Comparison of ENCODE assay signal across 10 mouse cellular contexts in genomic region chr10:84757426-84758199, GRCm38 (mm10). TPM values are rescaled to one million over a fixed set of nuclear protein-coding genes. Genes with fewer than 3 reads are reported as not detected.
DNase-seq lines count a peak whose midpoint lies in the region; ATAC-seq and TF ChIP-seq lines count a peak whose summit lies in the region.
"Had no signal": no experiment of that assay in that cellular context is flagged by ENCODE, and none has a peak within 500 bp of the region (broad histone marks: within the 10 kb centered on the region; RNA-seq: fewer than 3 reads in every experiment).

No protein-coding gene starts in this region.

- no peak for TF ChIP-seq EP300 in heart, postnatal 0 days (IDR thresholded peaks at IDR 0.05; ENCODE audit: low read depth)

- no peaks in the 10 kb centered on the region for H3K36me3 ChIP-seq in heart, postnatal 0 days (replicated peaks; ENCODE audit: control insufficient read depth, insufficient read depth, low read length)
- no peaks in the 10 kb centered on the region for H3K36me3 ChIP-seq in neural tube, embryonic 14.5 days (ENCODE audit: control insufficient read depth, insufficient read depth, low read length)
- H3K36me3 ChIP-seq: stomach, embryonic 15.5 days had no signal

- H3K9ac ChIP-seq in heart, postnatal 0 days (replicated peaks; ENCODE audit: low read depth, low read length) = no peak overlapping the region
- peak overlapping the region; percentile 59 for H3K9ac ChIP-seq in neural tube, embryonic 14.5 days (replicated peaks; ENCODE audit: low read depth, low read length)
- H3K9ac ChIP-seq: stomach, embryonic 15.5 days had no signal

- H3K4me1 ChIP-seq in heart, postnatal 0 days (ENCODE audit: control insufficient read depth, insufficient read depth) = peaks cover 25% of the 10 kb centered on the region
- peaks cover 28% of the 10 kb centered on the region; the same call in 1 of the 2 replicates for H3K4me1 ChIP-seq in neural tube, embryonic 14.5 days (ENCODE audit: control insufficient read depth, insufficient read depth, low read length)

- H3K9me3 ChIP-seq in heart, postnatal 0 days (replicated peaks; ENCODE audit: control insufficient read depth, low read length) = no peaks in the 10 kb centered on the region
- H3K9me3 ChIP-seq in neural tube, embryonic 14.5 days (ENCODE audit: control insufficient read depth, low read length) = no peaks in the 10 kb centered on the region
- H3K9me3 ChIP-seq: stomach, embryonic 15.5 days had no signal

- H3K27ac ChIP-seq in heart, postnatal 0 days (ENCODE audit: low read depth) = no peak overlapping the region
- H3K27ac ChIP-seq in neural tube, embryonic 14.5 days (ENCODE audit: low read depth, low read length) = no peak overlapping the region; the same call in 1 of the 2 replicates
- H3K27ac ChIP-seq: stomach, embryonic 15.5 days had no signal

- ATAC-seq in heart, postnatal 0 days (ENCODE audit: insufficient read depth, low read depth) = no peak
- no peak for ATAC-seq in neural tube, embryonic 14.5 days (ENCODE audit: low read depth)
- no peak for ATAC-seq in megakaryocyte-erythroid progenitor cell, adult 5-6 weeks (replicated peaks; ENCODE audit: low FRiP score, low TSS enrichment, poor library complexity, severe bottlenecking)

- H3K27me3 ChIP-seq in heart, postnatal 0 days (ENCODE audit: control insufficient read depth, insufficient read depth, low read length) = peaks cover 97% of the 10 kb centered on the region
- peaks cover 13% of the 10 kb centered on the region for H3K27me3 ChIP-seq in neural tube, embryonic 14.5 days (ENCODE audit: control insufficient read depth, insufficient read depth, low read length)

- DNase-seq in heart, postnatal 0 days (ENCODE audit: low spot score) = no peak
- DNase-seq in heart, adult 9 months (ENCODE audit: low spot score in 2 of 2) = no peak
- peak; percentile 13 for DNase-seq in forelimb bud, embryonic 11.5 days (ENCODE audit: low read depth, low spot score)
- DNase-seq in kidney, postnatal 36 days = peak; percentile 54 to 59
- DNase-seq in left cerebral cortex, postnatal 14 days (ENCODE audit: low spot score in 2 of 2) = no peak
- DNase-seq in spleen, postnatal 36 days (ENCODE audit: low spot score in 2 of 2) = no peak

- intact Hi-C loops in left cerebral cortex, postnatal 14 days (cut with DNase I) = loop anchor here (5.0 kb wide), 1 partner anchor 45 kb away; no protein-coding TSS in a partner anchor

- 0 out of 2 replicates have a peak overlapping the region, but pooled peaks have one; percentile 38 for H3K4me3 ChIP-seq in heart, postnatal 0 days (ENCODE audit: low read depth, low read length)
- peak overlapping the region; percentile 38 for H3K4me3 ChIP-seq in neural tube, embryonic 14.5 days (ENCODE audit: low read depth, low read length)

- no peak for TF ChIP-seq CTCF in heart, postnatal 0 days (IDR thresholded peaks at IDR 0.05; ENCODE audit: low read depth)

- no peak overlapping the region for H3K4me2 ChIP-seq in heart, postnatal 0 days (ENCODE audit: low read depth, low read length)
- H3K4me2 ChIP-seq in neural tube, embryonic 14.5 days (ENCODE audit: low read depth, low read length) = peak overlapping the region; percentile 51; the same call in 1 of the 2 replicates

- 17% methylated on average over 22 of the region's 22 CpGs for WGBS in heart, postnatal 0 days
- WGBS in neural tube, embryonic 14.5 days = 4% methylated on average over 22 of the region's 22 CpGs

RNA-seq across cellular contexts. Expression of gene Rfx4, which starts 1.8 kb away (rescaled TPM):
- not detected in 2 replicates for total RNA-seq in heart, postnatal 0 days (2014; rRNA removed; ENCODE audit: low replicate concordance)
- polyA plus RNA-seq in heart, postnatal 0 days (2015; fragmentation: Nextera tagmentation; extraction: Ambion mirVana) = not detected in 2 replicates
- polyA plus RNA-seq in neural tube, embryonic 14.5 days (2014; fragmentation: Nextera tagmentation; extraction: Ambion mirVana) = 23.2 and 24.5 TPM in 2 replicates
- total RNA-seq in left cerebral cortex, postnatal 14 days (2021) = 1 to 10 TPM; 9.1 to 10.0 TPM
- not detected in 2 replicates for total RNA-seq in megakaryocyte-erythroid progenitor cell, adult 5-6 weeks (2014; fragmentation: Nextera tagmentation)
- total RNA-seq in megakaryocyte-erythroid progenitor cell, adult 5-6 weeks (2017) = not detected in 2 replicates
- polyA plus RNA-seq: heart, embryonic 14.5 days had no signal

Comparison
In these comparisons a context has a peak if more than half of its experiments do, and no peak if none do; other contexts are left out.
1. DNase-seq: peak in forelimb bud, embryonic 11.5 days (single experiment) and kidney, postnatal 36 days (2 of 2); none in heart, postnatal 0 days (single experiment), heart, adult 9 months (0 of 2), left cerebral cortex, postnatal 14 days (0 of 2) and spleen, postnatal 36 days (0 of 2).
2. RNA of gene Rfx4, which starts 1.8 kb away (total RNA-seq): 9.1 to 10.0 TPM in left cerebral cortex, postnatal 14 days; not detected in heart, postnatal 0 days and not detected in megakaryocyte-erythroid progenitor cell, adult 5-6 weeks; every median in the first group is over 10 times any median in the second.